Mouse (Mus musculus) adrenal gland, adult 2 months (tissue): ENCODE measurements around the gene Sco2. TPM values are rescaled to one million over a fixed set of nuclear protein-coding genes. Genes with fewer than 3 reads are reported as not detected.
A peak's percentile ranks its signal among the peaks of the same experiment; 100 is the strongest.

Experiments used
- DNase-seq: peaks from one replicate; pipeline ENCODE4 v3.0.0; 2021
- polyA plus RNA-seq: library from polyadenylated mRNA; depleted of rRNA; stranded (reverse); fragments of >200 nt; gene quantifications from 2 replicates; pipeline ENCODE4 v1.2.3, GENCODE M21; 2012
- total RNA-seq, 2 experiments: library from RNA; stranded (reverse); gene quantifications; 2 replicates each; pipeline ENCODE4 v1.2.3; 2021

Sco2 gene
- total and polyA plus RNA-seq, 3 experiments: 33.9 to 73.3 (median 36.2) TPM

GRCm38 (mm10) chr15:89373027-89373761 is 452 bp downstream of the Sco2 start:
- peak; percentile 90 for DNase-seq

- no peak for DNase-seq
Observed at GRCm38 (mm10) chr15:89372536-89372935, 1.1 kb downstream of the Sco2 start.

GRCm38 (mm10) chr15:89372068-89372467 is 1.6 kb downstream of the Sco2 start:
- DNase-seq: no peak

GRCm38 (mm10) chr15:89365141-89365551 is 8.5 kb downstream of the Sco2 start:
- DNase-seq: no peak

GRCm38 (mm10) chr15:89363051-89363450 is 10.6 kb downstream of the Sco2 start:
- no peak for DNase-seq

GRCm38 (mm10) chr15:89358784-89359183 is 14.9 kb downstream of the Sco2 start:
- no peak for DNase-seq

GRCm38 (mm10) chr15:89356372-89356771 is 17.3 kb downstream of the Sco2 start:
- DNase-seq: peak; percentile 77

- DNase-seq: peak; percentile 96
Observed at GRCm38 (mm10) chr15:89355241-89356187, 18.1 kb downstream of the Sco2 start, which contains the start of the genes Lmf2 and Ncaph2. TSS of gene Lmf2 (minus strand) at chr15:89355659. TSS of gene Ncaph2 (plus strand) at chr15:89355719.

- DNase-seq: no peak
Observed at GRCm38 (mm10) chr15:89354455-89354854, 19.2 kb downstream of the Sco2 start.

GRCm38 (mm10) chr15:89353837-89354236 is 19.8 kb downstream of the Sco2 start:
- no peak for DNase-seq

- DNase-seq: no peak
Observed at GRCm38 (mm10) chr15:89352795-89353194, 20.9 kb downstream of the Sco2 start.

GRCm38 (mm10) chr15:89352054-89352453 is 21.6 kb downstream of the Sco2 start:
- no peak for DNase-seq

- no peak for DNase-seq
Observed at GRCm38 (mm10) chr15:89351302-89351701, 22.3 kb downstream of the Sco2 start.

GRCm38 (mm10) chr15:89350447-89350846 is 23.2 kb downstream of the Sco2 start:
- no peak for DNase-seq

GRCm38 (mm10) chr15:89343325-89343724 is 30.3 kb downstream of the Sco2 start:
- DNase-seq: no peak

GRCm38 (mm10) chr15:89341678-89342077 is 32.0 kb downstream of the Sco2 start:
- DNase-seq: no peak

GRCm38 (mm10) chr15:89340136-89340535 is 33.5 kb downstream of the Sco2 start:
- DNase-seq: no peak

- DNase-seq: no peak
Observed at GRCm38 (mm10) chr15:89339696-89340095, 34.0 kb downstream of the Sco2 start.

GRCm38 (mm10) chr15:89336422-89336821 is 37.2 kb downstream of the Sco2 start:
- no peak for DNase-seq

GRCm38 (mm10) chr15:89334774-89335537 is 38.7 kb downstream of the Sco2 start:
- DNase-seq: no peak

GRCm38 (mm10) chr15:89334271-89334670 is 39.4 kb downstream of the Sco2 start, which contains the start of gene Miox:
TSS of gene Miox (plus strand) at chr15:89334398.
- DNase-seq: no peak

GRCm38 (mm10) chr15:89326441-89326840 is 47.2 kb downstream of the Sco2 start:
- no peak for DNase-seq
